In genomic region chr9:21336491-21336890, GRCm38 (mm10) we compare ENCODE assay signal across 36 mouse cellular contexts. TPM values are rescaled to one million over a fixed set of nuclear protein-coding genes. Genes with fewer than 3 reads are reported as not detected.
"Had no signal": no experiment of that assay in that cellular context is flagged by ENCODE, and none has a peak within 500 bp of the region (broad histone marks: within the 10 kb centered on the region; RNA-seq: fewer than 3 reads in every experiment).

No protein-coding gene starts in this region.

- DNase-seq: heart, postnatal 10 days; heart, postnatal 14 days; heart, postnatal 36 days; heart, postnatal 4 days; kidney, adult 11 months; kidney, adult 18-20 months; kidney, adult 2 months; kidney, adult 8-10 months; kidney, adult 9 months; kidney, postnatal 10 days; kidney, postnatal 14 days; kidney, postnatal 25 days; kidney, postnatal 36 days; kidney, postnatal 4 days; layer of hippocampus, adult 9-11 months; layer of hippocampus, postnatal 36 days had no signal

- H3K4me2 ChIP-seq: heart, embryonic 12.5 days; heart, embryonic 13.5 days; heart, embryonic 15.5 days; hindbrain, embryonic 12.5 days; hindbrain, embryonic 13.5 days; hindbrain, embryonic 14.5 days; hindbrain, embryonic 15.5 days; intestine, embryonic 15.5 days; kidney, embryonic 15.5 days had no signal

- H3K27ac ChIP-seq: heart, embryonic 13.5 days; heart, embryonic 15.5 days; hindbrain, embryonic 10.5 days; hindbrain, embryonic 12.5 days; hindbrain, embryonic 13.5 days; hindbrain, embryonic 14.5 days; hindbrain, embryonic 15.5 days; hindbrain, postnatal 0 days; intestine, embryonic 15.5 days; kidney, embryonic 15.5 days; kidney, postnatal 0 days; layer of hippocampus, adult 2 months; left cerebral cortex, adult 2 months had no signal

- H3K27me3 ChIP-seq: heart, embryonic 12.5 days; heart, embryonic 13.5 days; heart, embryonic 15.5 days; hindbrain, embryonic 12.5 days; hindbrain, embryonic 13.5 days; hindbrain, embryonic 15.5 days; intestine, embryonic 15.5 days; kidney, embryonic 15.5 days had no signal

- H3K4me3 ChIP-seq: heart, embryonic 12.5 days; heart, embryonic 13.5 days; heart, embryonic 15.5 days; hindbrain, embryonic 10.5 days; hindbrain, embryonic 12.5 days; hindbrain, embryonic 13.5 days; hindbrain, embryonic 15.5 days; intestine, embryonic 15.5 days; kidney, embryonic 15.5 days; layer of hippocampus, adult 2 months; left cerebral cortex, adult 2 months had no signal

- ATAC-seq: hindbrain, embryonic 16.5 days; hindbrain, postnatal 0 days; inflammation-experienced regulatory T-cells, adult 6 months; intestine, postnatal 0 days had no signal

- H3K36me3 ChIP-seq: heart, embryonic 15.5 days; hindbrain, embryonic 15.5 days; intestine, embryonic 15.5 days had no signal

RNA-seq across cellular contexts. Expression of gene Ap1m2, which starts 24.4 kb away (rescaled TPM):
- total RNA-seq: heart, postnatal 10 days; heart, postnatal 25 days; heart, postnatal 36 days; heart, postnatal 4 days; hematopoietic stem cell, adult 5-6 weeks had no signal
- polyA plus RNA-seq: heart, postnatal 0 days had no signal
